Mouse (Mus musculus) embryonic fibroblast, embryonic 13.5 days (primary cell): Measurements from ENCODE around the gene Tcp10a. TPM values are rescaled to one million over a fixed set of nuclear protein-coding genes. Genes with fewer than 3 reads are reported as not detected.
"Not testable (repeated sequence)": the region's sequence is repeated elsewhere in the genome, so short reads cannot be mapped to it uniquely, and the experiment has no call there.

ENCODE experiments used
- H3K27ac ChIP-seq: 2 replicates; pipeline ENCODE4 v1.5.1; 2012; ENCODE audit warnings: low read length, control low read depth, inconsistent platforms; ENCODE audit not compliant: insufficient read depth
- H3K4me1 ChIP-seq: 2 replicates; pipeline ENCODE4 v1.6.1; 2011; ENCODE audit warnings: low read length; ENCODE audit not compliant: control insufficient read depth, insufficient read depth
- H3K4me3 ChIP-seq: 2 replicates; pipeline ENCODE4 v1.5.1; 2011; ENCODE audit warnings: mild to moderate bottlenecking, control low read depth, low read length; ENCODE audit not compliant: insufficient read depth
- polyA plus RNA-seq: library from polyadenylated mRNA; stranded (reverse); fragments of >200 nt; gene quantifications from 2 replicates; pipeline ENCODE4 v1.2.4, GENCODE M21; 2011; ENCODE audit warnings: low read depth; ENCODE audit not compliant: missing spikeins, insufficient read length

The Tcp10a gene
- polyA plus RNA-seq, 1 experiment = not detected

DNA sequence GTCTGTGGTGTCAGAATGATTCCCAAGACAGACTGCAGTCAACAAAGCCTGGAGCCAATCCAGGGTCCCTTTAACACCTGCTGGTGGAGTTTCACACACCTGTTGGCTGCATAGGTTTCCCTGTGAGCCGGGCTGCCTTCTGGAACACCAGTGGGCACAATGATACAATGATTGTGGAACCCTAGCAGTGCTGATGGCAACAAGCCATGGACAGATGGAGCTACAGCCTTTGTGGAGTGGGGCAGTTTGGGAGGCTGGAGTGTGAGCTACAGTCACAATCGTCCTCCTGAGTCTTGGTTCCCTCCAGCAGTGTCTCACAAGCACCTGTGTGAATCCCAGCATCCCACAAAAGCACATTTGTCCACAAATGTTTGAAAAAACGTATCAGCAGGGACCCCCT, 24.3 kb downstream of the Tcp10a start:
- H3K4me3 ChIP-seq, H3K4me1 ChIP-seq, H3K27ac ChIP-seq: not testable (repeated sequence)

DNA sequence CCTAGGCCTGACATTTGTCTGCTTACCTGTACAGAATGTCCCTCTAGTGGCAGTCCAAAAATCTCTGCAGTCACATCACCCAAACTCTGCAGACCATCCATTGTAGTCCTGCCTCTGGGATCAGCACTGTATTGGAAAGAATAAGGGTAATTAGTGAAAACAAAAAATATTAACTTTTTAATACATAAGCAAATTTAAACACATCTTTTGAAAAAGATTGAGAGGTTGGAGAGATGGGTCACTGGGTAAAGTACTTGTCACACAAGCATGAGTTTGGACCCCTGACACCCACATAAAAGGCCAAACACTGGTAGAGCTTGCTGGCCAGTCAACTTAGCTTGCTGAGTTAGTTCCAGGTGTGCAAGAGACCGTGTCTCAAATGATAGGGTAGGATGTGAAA, 28.1 kb downstream of the Tcp10a start, which contains the start of gene Ttll2:
Ttll2 (minus strand) TSS at position 101 of the 400 bp plus-strand sequence.
- not testable (repeated sequence) for H3K4me1 ChIP-seq, H3K4me3 ChIP-seq, H3K27ac ChIP-seq

DNA sequence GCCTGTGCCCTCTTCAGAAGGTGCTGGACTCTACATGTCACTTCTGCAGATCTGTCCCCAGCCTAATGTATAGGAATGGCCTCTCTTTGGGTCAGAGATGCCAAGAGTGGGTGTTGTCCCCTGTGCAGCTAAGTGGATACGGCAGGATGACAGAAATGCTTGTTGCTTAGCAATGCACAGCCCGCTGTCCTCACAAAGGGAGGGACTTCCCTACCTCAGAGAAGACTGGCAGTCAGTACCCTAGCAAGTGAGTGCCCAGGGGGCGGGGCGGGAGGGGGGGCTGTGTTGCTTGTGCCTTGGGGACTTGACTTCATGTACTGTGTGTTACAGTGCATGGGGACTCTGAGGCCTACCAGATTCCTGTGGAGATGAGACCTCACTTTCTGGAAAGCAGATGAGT, 35.4 kb downstream of the Tcp10a start:
- H3K4me1 ChIP-seq, H3K4me3 ChIP-seq, H3K27ac ChIP-seq: not testable (repeated sequence)

DNA sequence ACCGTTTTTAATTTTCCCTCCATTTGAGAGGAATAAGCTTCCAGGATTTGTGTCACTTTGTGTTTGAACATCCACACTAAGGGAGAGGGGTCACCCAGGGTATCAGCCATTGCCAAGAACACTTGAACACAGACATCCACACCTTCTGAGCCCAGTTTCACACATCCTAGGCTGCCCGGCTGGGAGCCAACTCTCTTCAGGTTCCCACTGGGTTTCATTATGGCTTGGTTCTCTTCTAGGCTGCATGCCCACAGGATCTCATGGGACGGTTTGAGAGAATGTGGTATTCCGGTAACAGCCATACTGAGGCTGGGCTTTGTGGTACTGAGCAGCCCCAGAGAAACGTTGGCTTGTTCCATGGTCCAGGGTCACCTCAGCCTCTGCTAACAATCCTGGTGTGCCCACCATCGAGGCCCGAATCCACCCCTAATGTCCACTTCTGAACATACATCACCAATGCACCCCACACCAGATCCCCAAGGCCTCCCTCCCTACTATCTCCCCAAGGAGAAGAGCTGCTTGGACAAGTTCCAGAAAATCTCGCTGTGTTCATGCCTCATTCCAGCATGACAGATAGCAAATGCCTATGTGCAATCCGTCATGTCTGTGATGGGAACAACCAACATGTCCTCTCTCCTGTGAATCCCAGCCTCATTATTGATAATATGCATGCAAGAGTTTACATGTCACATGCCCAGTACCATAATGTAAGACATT, 36.5 kb downstream of the Tcp10a start:
- not testable (repeated sequence) for H3K4me3 ChIP-seq, H3K27ac ChIP-seq, H3K4me1 ChIP-seq

DNA sequence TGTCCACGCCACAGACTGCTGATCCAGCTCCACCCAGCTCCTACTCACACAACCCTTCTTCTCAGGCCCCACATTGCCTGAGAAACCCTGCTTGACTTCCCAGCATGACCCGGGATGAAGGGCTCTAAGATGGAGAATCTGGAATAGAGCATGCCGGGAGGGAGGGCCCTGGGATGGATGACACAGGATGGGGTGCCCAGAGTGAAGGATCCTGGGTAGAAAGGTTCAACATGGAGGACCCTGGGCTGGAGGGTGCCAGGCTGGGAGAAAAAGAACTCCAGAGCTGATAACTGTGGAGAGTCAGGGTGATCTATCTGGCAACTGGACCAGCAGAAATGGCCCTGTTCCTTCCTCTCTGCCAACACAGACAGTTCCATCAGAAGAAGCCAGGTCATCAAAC, 41.2 kb downstream of the Tcp10a start:
- H3K27ac ChIP-seq, H3K4me3 ChIP-seq, H3K4me1 ChIP-seq: not testable (repeated sequence)

DNA sequence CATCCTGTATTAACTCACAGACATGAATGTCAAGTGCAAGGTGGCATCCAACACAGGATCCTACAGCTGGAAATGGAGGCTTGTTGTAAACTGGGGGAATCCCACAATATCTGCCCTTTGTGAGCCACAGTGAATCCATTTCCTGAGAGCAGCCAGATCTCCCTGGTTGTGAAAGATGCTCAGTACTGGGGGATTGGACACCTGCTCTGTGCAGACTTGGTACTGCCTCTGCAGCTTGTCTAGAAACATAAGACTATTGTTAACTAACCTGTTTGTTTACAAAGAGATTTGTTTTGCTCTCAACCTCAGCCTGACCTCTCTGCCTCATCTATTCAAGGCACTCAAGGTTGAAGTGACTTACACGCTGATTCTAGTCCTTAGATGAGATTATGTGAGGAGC, 41.8 kb downstream of the Tcp10a start:
- not testable (repeated sequence) for H3K27ac ChIP-seq, H3K4me3 ChIP-seq, H3K4me1 ChIP-seq

DNA sequence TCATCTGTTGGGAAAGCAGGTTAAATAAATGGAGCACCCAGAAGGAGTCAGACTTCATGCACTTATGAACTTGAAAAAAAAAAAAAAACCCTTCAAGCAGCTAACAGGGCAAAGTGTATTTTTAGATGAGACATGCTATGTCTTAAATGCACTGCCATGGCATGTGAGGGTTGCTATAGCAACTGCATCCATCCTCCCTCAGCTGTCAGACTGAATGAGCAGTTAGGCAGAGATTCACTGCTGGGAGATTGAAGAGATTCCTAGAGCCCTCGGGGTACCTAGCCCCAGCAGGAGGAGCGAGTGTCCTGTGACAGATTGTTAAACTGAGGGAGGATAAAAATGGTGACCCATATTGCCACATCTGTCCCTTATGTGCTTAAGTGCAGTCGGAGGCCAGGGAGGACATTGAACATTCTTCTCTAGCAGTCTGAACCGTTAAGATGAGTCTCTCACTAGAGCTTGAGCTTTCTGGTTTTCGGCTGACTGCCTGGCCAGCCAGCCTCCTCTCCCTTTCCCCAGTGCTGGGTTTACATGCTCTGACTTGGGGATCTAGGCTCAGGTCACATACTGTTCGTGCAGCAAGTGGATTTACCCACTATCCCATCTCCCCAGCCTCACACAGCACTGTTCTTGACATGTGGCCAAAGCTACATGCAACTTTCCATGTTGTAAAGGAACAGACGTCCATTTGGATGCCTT, 42.4 kb downstream of the Tcp10a start:
- not testable (repeated sequence) for H3K4me1 ChIP-seq, H3K27ac ChIP-seq, H3K4me3 ChIP-seq

DNA sequence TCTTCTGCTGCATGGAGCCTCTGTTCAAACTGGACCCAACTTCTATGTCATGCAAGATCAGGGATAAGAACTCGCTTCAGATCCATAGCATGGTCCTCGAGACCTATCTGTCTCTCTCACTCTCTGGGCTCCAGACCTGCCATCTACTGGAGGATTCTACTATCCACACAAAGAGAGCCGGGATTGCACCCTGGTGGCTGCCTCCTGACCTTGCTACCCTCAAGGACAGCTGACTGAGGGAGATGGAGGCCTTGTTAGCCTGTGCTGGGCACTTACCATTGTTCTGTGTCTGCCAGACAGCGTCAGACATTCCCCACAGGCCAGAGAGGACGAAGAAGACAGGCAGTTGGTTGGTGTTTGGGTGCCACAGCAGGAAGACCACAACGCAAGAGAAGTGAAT, 45.0 kb downstream of the Tcp10a start:
- H3K4me1 ChIP-seq, H3K27ac ChIP-seq, H3K4me3 ChIP-seq: not testable (repeated sequence)

DNA sequence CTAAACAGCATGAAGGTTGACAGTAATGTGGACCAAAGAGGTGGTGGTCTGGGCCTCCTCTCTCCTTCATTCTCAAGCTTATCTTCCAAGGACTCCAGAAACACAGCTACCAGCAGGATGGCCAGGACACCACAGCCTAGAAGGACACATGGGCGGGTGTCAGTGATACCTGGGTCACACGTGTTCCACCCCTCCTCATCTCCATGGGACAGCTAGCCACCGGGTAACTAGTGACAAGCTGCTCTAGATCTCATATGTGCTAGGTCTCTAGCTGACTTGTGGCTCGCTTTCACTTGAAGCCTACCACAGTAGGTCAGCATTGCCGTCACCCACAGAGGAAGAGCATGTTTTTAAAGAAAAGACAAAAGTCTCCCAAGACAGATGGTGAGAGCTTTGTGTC, 47.4 kb downstream of the Tcp10a start, which contains the start of gene Gm49630:
Gm49630 (minus strand) TSS at position 101 of the 400 bp plus-strand sequence.
- H3K4me3 ChIP-seq, H3K27ac ChIP-seq, H3K4me1 ChIP-seq: not testable (repeated sequence)

DNA sequence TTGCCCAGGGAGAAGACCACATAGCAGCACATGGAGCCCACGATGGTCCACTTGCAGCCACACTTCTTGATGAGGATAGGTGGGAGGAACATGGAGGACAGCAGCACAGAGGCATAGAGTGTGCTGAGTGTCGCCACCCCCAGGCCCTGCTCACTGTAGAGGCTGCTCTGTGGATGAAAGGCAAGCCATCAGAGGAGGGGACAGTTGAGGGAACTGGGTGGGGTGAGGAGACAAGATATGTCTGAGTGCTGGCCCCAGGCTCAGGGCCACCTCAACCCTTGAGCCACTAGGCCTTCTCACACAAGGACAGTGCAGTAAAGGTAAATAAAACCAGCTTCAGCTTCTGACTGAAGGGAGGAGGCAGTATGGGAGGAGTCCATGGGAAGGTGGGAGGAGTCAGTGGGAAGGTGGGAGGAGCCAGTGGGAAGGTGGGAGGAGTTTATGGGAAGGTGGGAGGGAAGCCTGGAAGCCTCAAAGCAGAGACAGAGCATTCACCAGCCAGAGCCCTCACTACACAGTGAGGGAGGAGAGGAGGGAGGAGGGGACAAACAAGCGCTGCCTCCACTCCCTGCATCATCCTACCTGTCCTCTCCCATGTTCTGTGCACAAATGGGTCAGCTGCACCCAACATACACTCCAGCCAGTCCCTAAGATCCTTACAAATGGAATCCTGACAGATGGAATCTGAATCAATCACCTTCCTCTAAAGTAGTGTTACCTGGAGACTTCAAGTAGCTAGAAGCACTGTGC, 52.7 kb downstream of the Tcp10a start:
- H3K27ac ChIP-seq, H3K4me1 ChIP-seq, H3K4me3 ChIP-seq: not testable (repeated sequence)

DNA sequence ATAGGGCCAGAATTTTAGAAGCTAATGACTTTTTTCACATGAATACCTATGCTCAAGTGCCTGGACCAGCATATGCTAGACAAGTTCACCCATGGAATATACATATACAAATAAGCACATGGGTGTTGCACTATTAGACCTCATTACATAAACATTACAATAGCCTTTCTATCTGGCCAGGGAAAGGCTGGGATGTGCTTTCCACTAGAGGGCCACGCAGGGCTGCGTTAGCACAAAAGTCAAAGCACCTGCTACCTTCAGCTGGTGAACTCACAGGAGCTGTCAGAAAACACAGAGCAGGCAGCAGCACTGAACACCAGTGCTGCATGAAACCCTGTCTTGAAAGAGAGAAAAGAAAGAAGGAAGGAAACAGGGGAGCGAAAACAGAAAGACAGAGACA, 53.5 kb downstream of the Tcp10a start:
- H3K27ac ChIP-seq, H3K4me3 ChIP-seq, H3K4me1 ChIP-seq: not testable (repeated sequence)

DNA sequence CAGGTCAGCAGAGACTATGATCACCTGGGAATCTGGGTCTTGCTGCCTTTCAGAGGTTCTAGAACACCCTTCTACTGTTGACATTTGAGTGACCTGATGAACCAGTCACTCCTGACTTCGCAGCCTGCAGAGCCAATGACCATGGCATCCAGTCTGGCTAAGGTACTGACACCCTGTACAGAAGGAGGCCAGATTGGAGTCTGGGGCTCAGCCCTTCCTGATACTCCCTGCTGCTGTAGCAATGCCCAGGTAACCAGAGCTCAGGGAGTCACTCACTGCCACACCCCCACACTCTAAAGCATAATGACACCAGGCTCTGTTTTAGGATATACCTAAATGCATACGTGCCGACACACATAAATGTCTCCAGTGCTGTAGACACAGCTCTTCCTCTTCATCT, 58.3 kb downstream of the Tcp10a start:
- H3K4me1 ChIP-seq, H3K27ac ChIP-seq, H3K4me3 ChIP-seq: not testable (repeated sequence)

DNA sequence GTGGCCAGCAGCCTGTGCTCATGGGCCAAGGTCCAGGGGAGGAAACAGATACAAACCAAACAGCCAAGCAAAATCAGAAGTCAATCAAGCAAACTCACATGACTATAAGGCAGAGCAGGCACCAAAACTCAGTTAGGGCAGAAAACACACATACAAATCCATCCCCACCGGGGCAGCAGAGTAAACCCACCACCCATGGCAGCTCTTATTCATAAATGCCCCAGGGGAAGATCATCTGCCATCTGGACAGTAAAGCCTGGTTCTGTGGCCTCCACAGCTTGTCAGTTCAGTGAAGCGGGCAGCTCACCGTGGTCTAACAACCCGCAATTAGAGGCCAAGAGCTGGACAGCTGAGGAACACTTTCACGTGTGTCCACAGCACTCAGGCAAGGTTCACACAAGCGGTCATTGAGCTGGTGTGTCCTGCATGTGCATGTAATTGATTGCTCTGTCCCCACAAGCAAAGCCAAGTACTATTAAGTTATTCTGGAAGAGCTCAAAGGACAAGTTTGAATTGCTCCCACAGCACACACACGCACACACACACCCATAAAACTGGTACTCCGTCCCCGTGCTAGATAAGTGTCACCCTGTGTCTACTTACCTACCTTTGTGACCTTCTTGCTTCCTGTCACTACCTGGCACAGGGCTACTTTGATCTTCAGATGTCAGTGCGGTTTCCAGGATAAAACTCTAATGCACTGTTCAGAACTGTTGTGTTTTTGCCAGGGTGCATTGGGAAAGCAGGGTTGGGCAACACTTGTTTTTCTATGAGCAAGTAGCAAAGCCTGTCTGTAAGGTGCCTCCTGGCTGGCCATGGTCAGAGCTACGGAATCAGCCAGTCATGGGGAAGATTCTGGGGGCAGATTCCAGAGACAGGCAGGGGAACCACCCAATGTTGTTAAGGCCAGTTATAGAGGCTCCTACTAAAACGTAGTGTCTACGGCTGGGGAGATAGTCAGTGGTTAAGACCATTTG, 59.0 kb downstream of the Tcp10a start:
- not testable (repeated sequence) for H3K27ac ChIP-seq, H3K4me3 ChIP-seq, H3K4me1 ChIP-seq

DNA sequence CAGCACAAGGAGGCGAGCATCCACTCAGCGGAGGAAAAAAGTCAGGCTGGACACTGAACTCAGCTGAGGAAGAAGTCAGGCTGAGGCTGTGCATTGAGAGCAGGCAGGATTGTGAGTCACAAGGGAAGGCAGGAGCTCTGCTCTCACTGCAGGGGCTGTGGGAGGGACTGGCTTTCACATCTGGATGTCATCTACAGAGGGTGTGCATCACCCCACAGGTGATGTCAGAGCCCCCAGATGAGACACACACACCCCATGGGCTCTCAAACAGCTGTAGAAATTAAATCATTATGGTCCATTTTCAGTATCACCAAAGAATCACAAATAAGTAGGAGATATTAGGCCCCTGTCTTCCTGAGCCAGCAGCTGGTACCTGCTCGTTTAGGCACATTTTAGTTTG, 60.9 kb downstream of the Tcp10a start, which contains the start of gene Unc93a2:
Unc93a2 (minus strand) TSS at position 101 of the 400 bp plus-strand sequence.
- not testable (repeated sequence) for H3K4me3 ChIP-seq, H3K4me1 ChIP-seq
- peak within 1 kb of the TSS; percentile 49; the same call in 1 of the 2 replicates for H3K27ac ChIP-seq

DNA sequence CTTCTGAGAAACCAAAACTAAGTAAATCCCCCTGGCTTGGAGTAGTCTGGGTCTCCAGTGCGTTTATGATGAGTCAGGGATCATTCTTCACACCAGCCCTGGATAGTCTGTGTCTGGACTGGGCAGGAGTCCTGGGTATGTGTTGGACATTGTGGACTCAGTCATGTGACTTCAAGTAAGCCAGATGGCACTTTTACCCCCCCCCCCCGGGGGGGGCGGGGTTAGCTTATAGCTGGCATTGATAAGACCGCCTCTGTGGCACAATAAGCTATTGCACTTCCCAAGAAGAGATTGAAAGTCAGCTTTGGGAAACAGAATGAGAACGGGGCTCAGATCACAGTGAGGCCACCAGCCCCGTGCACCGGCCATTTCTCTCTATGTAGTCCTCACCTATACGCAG, 61.6 kb downstream of the Tcp10a start:
- not testable (repeated sequence) for H3K4me1 ChIP-seq, H3K4me3 ChIP-seq
- H3K27ac ChIP-seq = 0 out of 2 replicates have a peak overlapping the region, but pooled peaks have one; percentile 49
